Mouse (Mus musculus): ENCODE measurements around the gene Tmem33. TPM values are rescaled to one million over a fixed set of nuclear protein-coding genes. Genes with fewer than 3 reads are reported as not detected.

Tmem33 gene
- polyA plus RNA-seq, 1 experiment from 2014 or later = 56.1 TPM

GRCm38 (mm10) chr5:67295029-67295428 is 34.7 kb downstream of the Tmem33 start:
- WGBS (ENCODE audit: missing documents) = 88% methylated on average over 3 of the region's 3 CpGs
- H3K4me3 ChIP-seq (ENCODE audit: inconsistent target) = no peak overlapping the region
- H3K27ac ChIP-seq = no peak overlapping the region
- H3K36me3 ChIP-seq (ENCODE audit: inconsistent target) = no peaks in the 10 kb centered on the region; the same call in 1 of the 2 replicates
- no peaks in the 10 kb centered on the region for H3K79me2 ChIP-seq (ENCODE audit: inconsistent target)

- H3K79me2 ChIP-seq (ENCODE audit: inconsistent target) = no peaks in the 10 kb centered on the region
- H3K4me3 ChIP-seq (ENCODE audit: inconsistent target) = no peak overlapping the region
- H3K36me3 ChIP-seq (ENCODE audit: inconsistent target) = no peaks in the 10 kb centered on the region; the same call in 1 of the 2 replicates
- 74% methylated on average over 6 of the region's 6 CpGs for WGBS (ENCODE audit: missing documents)
- H3K27ac ChIP-seq = no peak overlapping the region
Measured at GRCm38 (mm10) chr5:67295682-67296081, 35.3 kb downstream of the Tmem33 start.

GRCm38 (mm10) chr5:67296171-67296570 is 35.8 kb downstream of the Tmem33 start:
- no peaks in the 10 kb centered on the region for H3K79me2 ChIP-seq (ENCODE audit: inconsistent target)
- no peaks in the 10 kb centered on the region; the same call in 1 of the 2 replicates for H3K36me3 ChIP-seq (ENCODE audit: inconsistent target)
- H3K4me3 ChIP-seq (ENCODE audit: inconsistent target) = no peak overlapping the region
- H3K27ac ChIP-seq = no peak overlapping the region
- WGBS (ENCODE audit: missing documents) = 80% methylated on average over 1 of the region's 1 CpGs

- Histone ChIP-seq H3K36me3 (ENCODE audit: inconsistent target) (no peaks in the 10 kb centered on the region; the same call in 1 of the 2 replicates), H3K27ac (no peak overlapping the region), H3K79me2 (ENCODE audit: inconsistent target) (no peaks in the 10 kb centered on the region), H3K4me3 (ENCODE audit: inconsistent target) (no peak overlapping the region)
- WGBS (ENCODE audit: missing documents) = 79% methylated on average over 5 of the region's 5 CpGs
Measured at GRCm38 (mm10) chr5:67297026-67297813, 36.9 kb downstream of the Tmem33 start.

GRCm38 (mm10) chr5:67299847-67300412 is 39.6 kb downstream of the Tmem33 start:
- WGBS (ENCODE audit: missing documents) = 96% methylated on average over 6 of the region's 6 CpGs
- Histone ChIP-seq H3K27ac (no peak overlapping the region), H3K79me2 (ENCODE audit: inconsistent target) (no peaks in the 10 kb centered on the region), H3K4me3 (ENCODE audit: inconsistent target) (no peak overlapping the region), H3K36me3 (ENCODE audit: inconsistent target) (no peaks in the 10 kb centered on the region)

- no peak overlapping the region for H3K27ac ChIP-seq
- H3K4me3 ChIP-seq (ENCODE audit: inconsistent target) = no peak overlapping the region
- H3K79me2 ChIP-seq (ENCODE audit: inconsistent target) = no peaks in the 10 kb centered on the region
- no peaks in the 10 kb centered on the region for H3K36me3 ChIP-seq (ENCODE audit: inconsistent target)
- 97% methylated on average over 8 of the region's 8 CpGs for WGBS (ENCODE audit: missing documents)
Measured at GRCm38 (mm10) chr5:67300926-67301597, 40.7 kb downstream of the Tmem33 start.

- 17% methylated on average over 5 of the region's 8 CpGs for WGBS (ENCODE audit: missing documents)
- peak overlapping the region; percentile 31; the same call in 1 of the 2 replicates for H3K27ac ChIP-seq
Measured at GRCm38 (mm10) chr5:67301722-67302331, 41.5 kb downstream of the Tmem33 start.

GRCm38 (mm10) chr5:67303816-67304215 is 43.5 kb downstream of the Tmem33 start:
- no peak overlapping the region for H3K4me3 ChIP-seq (ENCODE audit: inconsistent target)
- peaks cover 18% of the 10 kb centered on the region for H3K79me2 ChIP-seq (ENCODE audit: inconsistent target)
- 41% methylated on average over 1 of the region's 1 CpGs for WGBS (ENCODE audit: missing documents)
- H3K27ac ChIP-seq = no peak overlapping the region
- no peaks in the 10 kb centered on the region for H3K36me3 ChIP-seq (ENCODE audit: inconsistent target)

More at GRCm38 (mm10) chr5:67301722-67302331, 41.5 kb downstream of the Tmem33 start:
- H3K79me2 ChIP-seq (ENCODE audit: inconsistent target) = no peaks in the 10 kb centered on the region
- no peaks in the 10 kb centered on the region for H3K36me3 ChIP-seq (ENCODE audit: inconsistent target)
- H3K4me3 ChIP-seq (ENCODE audit: inconsistent target) = no peak overlapping the region

- H3K79me2 ChIP-seq (ENCODE audit: inconsistent target) = peaks cover 49% of the 10 kb centered on the region
- H3K4me3 ChIP-seq (ENCODE audit: inconsistent target) = peak within 1 kb of the TSS; percentile 66
- WGBS (ENCODE audit: missing documents) = 1% methylated on average over 60 of the region's 83 CpGs
- H3K27ac ChIP-seq = peak within 1 kb of the TSS; percentile 40
- no peaks in the 10 kb centered on the region for H3K36me3 ChIP-seq (ENCODE audit: inconsistent target)
Measured at GRCm38 (mm10) chr5:67306698-67307521, 46.5 kb downstream of the Tmem33 start, which contains the start of gene Slc30a9. TSS of gene Slc30a9 (plus strand) at chr5:67306955.

GRCm38 (mm10) chr5:67307659-67308222 is 47.4 kb downstream of the Tmem33 start:
- H3K27ac ChIP-seq = no peak overlapping the region
- peak overlapping the region; percentile 66 for H3K4me3 ChIP-seq (ENCODE audit: inconsistent target)
- peaks cover 57% of the 10 kb centered on the region for H3K79me2 ChIP-seq (ENCODE audit: inconsistent target)
- WGBS (ENCODE audit: missing documents) = 40% methylated on average over 13 of the region's 13 CpGs
- no peaks in the 10 kb centered on the region for H3K36me3 ChIP-seq (ENCODE audit: inconsistent target)

- Histone ChIP-seq H3K27ac (no peak overlapping the region), H3K36me3 (ENCODE audit: inconsistent target) (no peaks in the 10 kb centered on the region), H3K79me2 (ENCODE audit: inconsistent target) (peaks cover 81% of the 10 kb centered on the region), H3K4me3 (ENCODE audit: inconsistent target) (no peak overlapping the region)
- WGBS (ENCODE audit: missing documents) = 93% methylated on average over 3 of the region's 3 CpGs
Measured at GRCm38 (mm10) chr5:67311811-67312521, 51.6 kb downstream of the Tmem33 start.

- peaks cover under 1% of the 10 kb centered on the region; the same call in 1 of the 2 replicates for H3K36me3 ChIP-seq (ENCODE audit: inconsistent target)
- 87% methylated on average over 3 of the region's 3 CpGs for WGBS (ENCODE audit: missing documents)
- no peak overlapping the region for H3K27ac ChIP-seq
- no peak overlapping the region for H3K4me3 ChIP-seq (ENCODE audit: inconsistent target)
- H3K79me2 ChIP-seq (ENCODE audit: inconsistent target) = peaks cover 77% of the 10 kb centered on the region
Measured at GRCm38 (mm10) chr5:67312522-67312851, 52.1 kb downstream of the Tmem33 start.

- WGBS (ENCODE audit: missing documents) = 89% methylated on average over 17 of the region's 17 CpGs
- peaks cover 7% of the 10 kb centered on the region; the same call in 1 of the 2 replicates for H3K36me3 ChIP-seq (ENCODE audit: inconsistent target)
- H3K4me3 ChIP-seq (ENCODE audit: inconsistent target) = no peak overlapping the region
Measured at GRCm38 (mm10) chr5:67321656-67322268, 61.4 kb downstream of the Tmem33 start.

More at GRCm38 (mm10) chr5:67321656-67322268, 61.4 kb downstream of the Tmem33 start:
- Histone ChIP-seq H3K27ac (no peak overlapping the region), H3K79me2 (ENCODE audit: inconsistent target) (peaks cover 4% of the 10 kb centered on the region; the same call in 1 of the 2 replicates)

All from macrophage (primary cell).